Mouse (Mus musculus): ENCODE measurements around the gene Nat10. TPM values are rescaled to one million over a fixed set of nuclear protein-coding genes. Genes with fewer than 3 reads are reported as not detected.

Nat10 gene
- 10 to 100 TPM; 26.3 to 28.3 TPM for polyA plus RNA-seq (2017; shearing (Covaris generic))

DNA sequence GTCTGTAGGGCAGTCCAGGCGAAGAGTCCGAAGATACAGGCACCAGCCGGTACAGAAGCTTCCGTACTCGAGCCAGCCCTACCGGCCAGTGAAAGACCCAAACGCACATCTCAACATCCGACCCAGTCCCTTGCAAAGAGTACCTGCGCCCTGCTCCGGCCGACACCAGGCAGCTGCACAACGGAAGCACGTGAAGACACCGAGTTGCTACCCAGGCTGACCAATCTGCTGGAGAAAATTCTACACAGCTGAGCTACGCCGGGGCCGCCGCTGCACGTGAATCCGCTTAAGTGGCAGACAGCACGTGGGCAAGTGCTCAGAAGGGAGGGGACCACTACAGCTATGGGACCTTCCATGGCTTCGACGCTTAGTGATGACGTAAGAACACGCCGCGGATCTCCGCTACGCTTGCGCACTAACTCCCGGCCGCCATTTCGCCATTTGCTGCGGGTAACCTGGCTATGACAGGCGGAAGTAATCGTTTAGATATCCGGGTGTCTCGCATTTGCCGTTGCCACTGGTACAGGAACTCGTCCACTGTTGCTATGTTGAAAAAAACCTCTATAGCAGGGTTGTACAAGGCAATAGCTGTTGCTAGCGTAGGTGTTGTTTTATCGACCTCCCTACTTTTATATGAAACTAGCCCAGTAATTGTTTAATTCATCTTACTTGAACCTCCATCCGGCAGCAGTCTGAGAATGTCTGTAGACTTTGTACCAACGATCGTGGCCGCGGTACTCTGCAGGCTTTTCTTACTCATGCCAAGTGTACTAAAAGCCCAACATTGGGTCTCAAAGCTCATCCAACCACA lies at the start of gene Nat10:
Gene Nat10, minus strand, starts transcription at position 365 of the 811 bp plus-strand sequence.
- ATAC-seq, result peak; percentile 93

DNA sequence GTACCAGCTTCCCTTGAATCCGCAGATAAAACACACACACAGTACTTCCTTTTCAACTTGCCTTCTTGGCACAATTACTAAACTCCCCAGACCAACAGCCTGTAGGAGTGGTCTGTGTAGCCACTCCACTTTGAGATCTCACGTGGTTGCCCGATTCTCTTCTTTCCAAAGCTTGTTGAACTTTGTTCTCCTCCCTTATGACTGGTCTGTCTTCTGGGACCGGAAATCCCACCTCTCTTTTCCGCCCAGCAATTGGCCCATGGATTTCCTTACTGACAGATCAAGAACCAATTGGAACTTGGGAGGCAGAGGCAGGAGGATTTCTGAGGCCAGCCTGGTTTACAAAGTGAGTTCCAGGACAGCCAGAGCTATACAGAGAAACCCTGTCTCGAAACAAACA lies 49.3 kb upstream of the Nat10 start:
- no peak for ATAC-seq

DNA sequence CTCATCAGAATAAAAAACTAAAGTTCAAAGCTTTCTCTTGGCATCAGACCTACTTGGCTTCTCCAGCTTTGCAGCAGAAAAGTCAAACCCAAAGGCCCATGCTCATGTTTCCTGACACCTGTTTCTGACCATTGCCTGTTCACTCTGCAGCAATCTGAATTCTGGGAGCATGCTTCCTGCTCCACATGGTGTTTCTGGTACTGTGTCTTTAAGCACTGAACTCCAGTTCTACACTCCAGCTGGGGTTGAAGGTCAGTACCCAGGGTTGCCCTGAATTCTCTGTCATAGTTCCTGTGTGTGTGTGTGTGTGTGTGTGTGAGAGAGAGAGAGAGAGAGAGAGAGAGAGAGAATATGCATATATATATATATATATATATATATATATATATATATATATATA lies 47.4 kb upstream of the Nat10 start:
- no peak for ATAC-seq

DNA sequence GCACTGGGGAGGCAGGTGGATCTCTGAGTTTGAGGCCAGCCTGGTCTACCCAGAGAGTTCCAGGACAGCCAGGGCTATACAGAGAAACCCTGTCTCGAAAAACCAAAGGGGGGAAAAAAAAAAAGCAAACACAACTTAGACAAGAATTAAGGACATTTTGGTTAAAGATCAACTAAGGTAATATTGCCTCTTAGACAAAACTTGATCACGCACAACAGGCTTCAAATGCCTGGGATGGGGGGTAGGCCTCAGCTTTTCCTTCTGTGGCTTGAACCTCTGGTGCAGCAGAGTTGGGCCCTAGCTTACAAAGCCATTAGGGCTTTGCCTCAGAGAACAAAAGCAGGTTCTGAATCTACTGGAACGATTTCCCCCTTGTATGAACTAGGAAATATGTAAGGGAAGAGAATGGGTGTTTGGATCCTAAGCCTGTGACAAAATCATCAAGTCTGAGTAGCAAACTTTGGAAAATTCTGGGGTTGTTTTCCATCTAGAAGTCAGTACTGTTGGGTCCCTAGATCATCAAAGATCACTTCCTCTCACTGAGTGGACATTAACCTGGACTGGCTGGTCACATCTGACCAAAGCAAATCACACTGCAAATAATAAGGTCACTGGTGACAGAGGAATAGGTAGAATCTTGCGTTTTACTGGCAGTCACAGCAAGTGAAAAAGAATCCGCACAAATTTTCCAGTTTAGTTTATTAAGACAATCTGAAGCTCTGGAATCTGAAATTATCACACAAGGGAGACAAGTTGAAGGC lies 42.9 kb upstream of the Nat10 start:
- ATAC-seq, result no peak

DNA sequence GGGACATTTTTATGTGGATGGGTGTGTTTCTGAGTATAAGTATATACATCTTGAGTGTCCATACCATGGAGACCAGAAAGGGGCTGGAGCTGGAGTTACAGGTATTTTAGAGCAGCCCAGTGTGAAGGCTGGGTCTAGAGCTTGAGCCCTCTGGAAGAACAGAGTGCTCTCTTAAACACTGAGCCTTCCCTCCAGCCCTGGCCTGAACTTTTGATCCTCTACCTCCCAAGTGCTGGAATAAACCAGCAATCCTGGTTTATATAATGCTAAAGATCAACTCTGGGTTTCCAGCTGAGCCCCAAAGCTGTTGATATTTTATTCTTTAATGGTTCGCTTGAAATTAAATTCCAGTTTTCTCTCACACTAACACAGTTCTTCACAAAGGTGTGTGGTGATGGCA lies 41.4 kb upstream of the Nat10 start:
- ATAC-seq, result no peak

DNA sequence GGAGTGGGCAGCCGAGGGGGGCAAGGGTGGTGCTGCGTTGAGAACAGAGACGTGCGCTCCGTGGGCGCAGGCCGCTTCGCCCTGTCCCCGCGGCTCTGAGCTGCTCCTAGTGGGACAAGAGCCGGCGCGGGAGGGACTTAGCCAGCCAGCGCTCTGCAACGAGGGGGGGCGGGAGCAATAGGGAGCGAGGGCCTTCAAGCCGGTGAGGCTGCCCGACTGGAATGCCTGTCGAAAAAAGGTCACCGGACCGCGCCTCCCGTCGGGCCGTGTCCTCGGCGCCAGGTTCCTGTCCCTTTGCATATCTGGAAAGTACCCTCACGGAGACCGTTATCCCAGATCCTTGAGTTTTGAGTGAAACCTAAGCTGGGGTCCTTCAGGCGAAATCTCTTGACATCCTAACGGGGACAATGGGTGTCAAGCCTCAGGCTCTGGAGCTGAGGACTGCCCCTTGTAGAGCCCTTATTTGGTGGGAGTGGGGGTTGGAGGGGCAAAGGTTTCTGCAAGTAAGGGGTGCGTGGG lies 36.5 kb upstream of the Nat10 start, which contains the start of gene Caprin1:
Gene Caprin1, minus strand, starts transcription at position 159 of the 519 bp plus-strand sequence.
- peak; percentile 75 for ATAC-seq

DNA sequence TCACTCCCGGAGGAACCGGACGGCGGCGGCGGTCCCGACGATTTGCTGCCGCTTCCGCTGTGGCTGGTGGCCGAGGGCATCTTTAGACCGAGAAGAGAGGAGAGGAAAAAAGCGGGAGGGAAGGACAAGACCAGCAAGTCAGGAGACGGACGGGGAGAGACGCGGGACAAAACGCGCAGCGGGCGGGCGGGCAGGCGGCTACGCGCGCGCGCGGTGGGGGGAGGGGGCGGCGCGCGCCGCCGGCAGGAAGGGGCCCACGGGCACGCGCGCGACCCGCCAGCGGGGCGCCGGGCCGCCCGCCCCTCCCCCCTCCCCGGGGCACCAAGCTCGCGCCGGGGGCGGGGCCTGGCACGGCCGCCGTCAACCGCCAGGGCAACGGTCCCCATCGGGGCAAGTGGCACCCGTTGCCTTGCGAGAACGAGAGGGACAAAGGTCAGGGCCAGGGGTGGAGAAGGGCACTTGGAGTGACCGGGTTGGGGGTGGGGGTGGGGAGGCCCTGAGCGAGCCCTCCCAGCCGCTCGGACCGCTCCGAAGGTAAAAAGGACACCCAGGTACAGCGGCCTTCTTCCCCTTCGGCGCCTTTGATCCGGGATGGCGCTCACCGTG lies 35.9 kb upstream of the Nat10 start:
- peak; percentile 24 for ATAC-seq

DNA sequence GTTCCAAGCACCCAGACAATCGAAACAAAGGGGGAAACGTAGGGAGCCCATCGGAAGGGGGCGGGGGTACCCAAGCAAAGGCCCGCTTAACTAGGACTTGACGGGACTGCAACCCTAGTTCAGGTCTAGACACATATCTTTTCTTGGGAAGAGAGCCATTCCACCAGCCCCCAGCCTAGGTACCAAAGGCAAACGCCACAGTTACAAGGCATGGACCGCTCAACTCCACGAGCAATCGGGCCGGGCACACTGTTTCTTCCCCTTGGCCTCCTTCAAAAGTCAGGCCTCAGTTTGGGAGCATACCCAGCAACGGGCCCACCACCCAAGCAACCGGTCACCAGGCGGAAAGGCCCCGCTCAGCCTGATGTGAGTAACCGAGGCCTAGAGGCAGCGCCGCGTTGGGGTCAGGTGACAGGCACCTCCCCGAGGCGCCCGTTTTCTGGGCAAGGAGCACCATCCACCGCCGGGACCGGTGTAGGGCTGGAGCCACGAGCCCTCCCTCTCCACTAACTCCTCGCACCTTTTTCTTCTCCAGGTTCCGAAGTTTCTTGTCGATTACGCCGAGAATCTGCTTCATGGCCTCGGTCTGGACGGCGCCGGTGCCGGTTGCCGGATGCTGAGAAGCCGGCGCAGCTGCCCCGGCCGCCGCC lies 35.3 kb upstream of the Nat10 start:
- ATAC-seq, result peak; percentile 26

DNA sequence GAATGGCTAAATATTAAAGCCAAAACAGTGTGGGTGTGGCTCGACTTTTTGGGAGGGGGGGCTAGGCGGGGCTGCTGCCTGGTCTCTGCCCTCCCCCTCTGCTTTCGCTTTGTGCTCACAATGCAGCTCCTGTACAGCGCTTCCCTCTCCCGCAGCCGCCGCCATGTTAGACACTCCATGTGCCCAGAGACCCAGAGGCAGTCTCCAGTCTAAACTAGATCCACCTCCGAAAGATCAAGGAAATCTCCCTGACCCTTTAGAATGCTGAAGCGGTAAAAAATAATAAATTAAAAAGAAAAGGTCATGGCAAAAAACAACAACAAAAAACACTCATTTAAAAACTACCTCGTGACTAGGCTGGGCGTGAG lies 34.8 kb upstream of the Nat10 start:
- peak; percentile 64 for ATAC-seq

DNA sequence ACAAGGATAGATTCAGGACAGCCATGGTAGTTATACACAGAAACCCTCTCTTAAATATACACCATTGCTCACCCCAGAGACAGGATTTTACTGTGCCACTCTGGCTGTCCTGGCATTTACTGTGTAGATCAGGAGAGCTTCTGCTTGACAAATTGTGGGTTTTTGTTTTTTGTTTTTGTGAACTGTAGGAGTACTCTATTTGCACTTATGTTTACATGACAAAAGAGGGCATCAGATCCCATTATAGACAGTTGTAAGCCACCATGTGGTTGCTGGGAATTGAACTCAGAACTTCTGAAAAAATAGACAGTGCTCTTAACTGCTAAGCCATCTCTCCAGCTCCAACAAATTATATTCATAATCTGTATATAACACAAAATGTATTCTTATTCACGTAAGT lies 30.9 kb upstream of the Nat10 start:
- no peak for ATAC-seq

DNA sequence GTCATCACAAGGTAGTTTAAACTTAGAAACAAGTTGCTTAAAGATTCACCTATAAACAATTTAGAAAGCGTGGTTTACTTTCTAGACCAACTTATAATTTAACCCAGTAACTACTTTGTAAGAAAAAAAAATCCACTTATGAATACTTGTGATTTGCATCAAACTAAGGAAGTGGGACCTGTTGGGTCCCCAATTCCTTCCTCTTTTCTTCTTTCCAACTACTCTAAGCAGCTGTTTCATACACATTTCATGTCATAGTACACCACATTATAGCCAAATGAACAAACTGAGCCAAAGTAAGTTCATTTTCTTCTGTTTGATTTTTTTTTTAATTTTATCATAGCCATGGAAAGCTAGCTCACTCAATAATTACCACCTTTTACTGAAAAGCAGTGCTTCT lies 24.7 kb upstream of the Nat10 start:
- ATAC-seq, result no peak

DNA sequence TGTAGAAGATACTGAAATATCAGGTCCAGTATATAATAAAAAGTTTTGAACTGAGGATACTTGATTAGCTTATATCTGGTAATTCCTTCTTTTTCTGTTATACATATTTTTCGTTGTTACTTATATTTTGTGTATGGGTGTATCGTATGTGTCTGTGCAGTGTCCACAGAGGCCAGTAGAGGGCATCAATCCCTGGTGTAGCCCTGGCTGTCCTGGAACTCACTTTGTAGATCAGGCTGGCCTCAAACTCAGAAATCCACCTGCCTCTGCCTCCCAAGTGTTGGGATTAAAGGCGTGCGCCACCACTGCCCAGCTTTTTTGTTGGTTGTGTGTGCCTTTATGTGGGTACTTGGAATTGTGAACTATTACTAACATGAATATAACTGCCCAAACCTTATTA lies 23.6 kb upstream of the Nat10 start:
- ATAC-seq, result peak; percentile 79

DNA sequence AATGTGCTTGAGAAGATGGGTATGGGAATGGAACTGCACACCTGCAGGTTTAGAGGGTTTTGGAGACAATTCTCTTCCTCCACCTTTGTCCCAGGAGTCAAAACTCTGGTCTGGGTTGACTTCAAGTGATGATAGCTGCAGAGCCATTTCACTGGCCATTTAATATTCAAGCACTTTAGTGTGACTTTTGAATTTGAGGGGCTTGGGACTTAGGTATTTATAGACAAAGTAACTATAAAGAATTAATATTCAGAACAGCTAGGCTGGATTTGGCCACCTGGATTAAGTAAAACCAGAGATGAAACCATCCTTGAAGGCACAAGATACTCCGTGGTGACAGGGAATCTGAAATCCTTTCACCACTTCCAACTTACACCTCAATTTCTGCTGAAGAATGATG lies 1.4 kb upstream of the Nat10 start:
- no peak for ATAC-seq

DNA sequence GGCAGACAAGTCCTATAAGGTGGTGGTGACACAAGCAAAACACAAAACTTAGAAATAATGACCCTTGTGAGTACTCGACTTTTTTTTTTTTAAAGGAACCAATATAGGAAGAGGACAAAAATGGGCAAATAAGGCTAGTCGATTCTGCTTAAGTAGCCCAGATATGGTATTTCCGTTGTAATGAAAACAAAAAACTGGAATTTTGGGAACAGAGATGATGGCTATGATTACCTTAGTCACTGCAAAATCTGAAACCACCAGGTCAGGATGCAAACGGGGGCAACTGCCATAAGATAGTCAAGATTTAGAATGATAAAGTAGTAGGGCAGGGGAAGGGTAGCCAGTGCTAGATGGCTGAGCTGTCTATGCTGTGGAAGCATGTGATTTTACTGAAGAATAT lies 923 bp upstream of the Nat10 start:
- ATAC-seq, result no peak

DNA sequence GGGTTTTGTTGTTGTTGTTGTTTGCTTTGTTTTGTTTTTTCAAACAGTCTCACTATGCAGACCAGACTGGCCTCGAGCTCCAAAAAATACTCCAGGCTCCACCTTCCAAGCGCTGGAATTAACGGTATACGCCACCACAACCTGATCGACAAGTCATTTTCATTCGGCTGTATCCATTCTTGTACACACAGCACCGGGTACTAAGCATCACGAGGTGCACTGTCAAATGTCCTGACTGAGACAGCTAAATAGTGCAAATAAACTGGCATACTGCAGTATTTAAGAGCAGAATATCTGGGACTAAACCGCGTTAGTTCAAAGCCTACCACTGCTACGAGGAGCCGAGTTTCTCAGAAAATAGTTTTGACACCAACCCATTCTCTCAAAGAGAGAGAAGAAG lies 649 bp downstream of the Nat10 start:
- ATAC-seq, result no peak

DNA sequence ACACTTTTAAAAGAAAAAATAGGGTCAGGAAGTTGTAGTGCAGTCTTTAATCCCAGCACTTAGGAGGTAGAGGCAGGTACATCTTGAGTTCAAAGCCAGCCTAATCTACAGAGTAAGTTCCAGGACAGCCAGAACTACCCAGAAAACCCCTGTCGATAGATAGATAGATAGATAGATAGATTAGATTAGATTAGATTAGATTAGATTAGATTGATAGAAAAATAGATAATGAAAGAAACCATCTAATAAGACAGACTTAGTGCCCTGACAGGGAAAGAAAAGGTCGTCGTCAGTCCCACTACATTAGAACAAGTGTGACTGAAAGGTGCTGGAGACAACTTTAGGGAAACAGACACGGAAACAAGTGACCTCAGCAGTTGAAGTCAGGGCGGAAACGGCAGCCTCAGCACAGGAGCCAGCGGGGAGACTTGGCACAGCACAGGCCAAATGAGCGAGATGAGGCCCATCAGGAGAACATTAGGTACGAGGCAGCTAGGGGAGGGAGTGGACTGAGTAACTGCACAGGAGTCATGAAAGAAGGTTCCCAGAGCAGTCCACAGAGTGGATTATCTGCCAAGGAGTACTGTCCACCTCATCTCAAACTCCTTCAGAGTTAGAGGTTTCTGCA lies 5.5 kb downstream of the Nat10 start:
- ATAC-seq, result no peak

DNA sequence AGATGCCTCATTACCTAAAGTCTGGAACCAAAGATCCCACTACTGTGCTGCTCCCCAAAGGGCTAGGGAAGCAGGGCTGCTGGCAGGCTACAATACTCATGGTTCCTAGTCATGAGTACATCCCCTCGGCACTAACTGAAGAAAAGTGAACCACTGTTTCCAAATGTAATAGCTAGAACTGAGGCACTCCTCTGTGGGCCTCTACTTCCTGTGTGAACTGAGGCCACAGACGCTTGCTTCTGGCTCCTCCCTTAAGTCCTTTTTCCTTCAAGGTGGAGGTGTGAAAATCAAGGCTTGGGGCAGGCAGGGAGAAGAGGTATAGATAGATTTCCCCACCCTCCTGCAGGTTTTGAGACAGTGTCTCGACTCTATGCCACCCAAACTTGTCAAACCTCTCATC lies 6.5 kb downstream of the Nat10 start:
- ATAC-seq, result peak; percentile 89

DNA sequence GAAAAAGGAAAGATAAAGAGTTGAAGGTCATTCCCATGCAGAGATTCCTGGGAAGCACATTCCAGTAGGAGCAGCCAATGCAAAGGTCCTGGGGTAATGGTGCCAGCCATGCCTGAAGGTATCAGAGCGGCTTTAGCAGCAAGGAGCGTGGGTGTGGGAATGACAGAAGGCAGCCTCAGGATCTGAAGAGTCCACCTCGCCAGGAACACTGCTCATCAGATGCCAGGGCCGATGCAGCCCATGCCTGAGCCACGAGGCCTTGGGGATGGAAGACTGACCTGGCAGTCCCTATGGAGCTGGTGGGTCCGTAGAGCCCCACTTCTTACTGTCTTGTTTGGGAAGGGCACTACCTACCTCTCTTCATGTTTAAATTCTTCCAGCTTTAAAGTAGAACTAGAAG lies 9.3 kb downstream of the Nat10 start:
- no peak for ATAC-seq

DNA sequence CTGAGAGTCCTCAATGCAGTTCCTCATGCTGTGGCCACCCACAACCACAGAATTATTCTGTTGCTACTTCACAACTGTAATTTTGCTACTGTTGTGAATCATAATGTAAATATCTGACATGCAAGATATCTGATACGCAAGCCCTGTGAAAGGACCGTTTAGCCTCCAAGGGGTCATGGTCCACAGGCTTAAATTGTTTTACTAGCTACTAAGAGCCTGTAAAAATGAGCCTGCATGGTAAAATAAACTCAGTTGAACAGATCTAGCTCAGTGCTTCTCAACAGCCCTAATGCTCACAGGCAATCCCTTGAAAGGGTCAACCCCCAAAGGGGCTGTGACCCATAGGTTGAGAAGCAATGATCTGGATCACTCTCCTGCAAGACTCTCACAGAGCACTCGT lies 12.0 kb downstream of the Nat10 start:
- ATAC-seq, result no peak

DNA sequence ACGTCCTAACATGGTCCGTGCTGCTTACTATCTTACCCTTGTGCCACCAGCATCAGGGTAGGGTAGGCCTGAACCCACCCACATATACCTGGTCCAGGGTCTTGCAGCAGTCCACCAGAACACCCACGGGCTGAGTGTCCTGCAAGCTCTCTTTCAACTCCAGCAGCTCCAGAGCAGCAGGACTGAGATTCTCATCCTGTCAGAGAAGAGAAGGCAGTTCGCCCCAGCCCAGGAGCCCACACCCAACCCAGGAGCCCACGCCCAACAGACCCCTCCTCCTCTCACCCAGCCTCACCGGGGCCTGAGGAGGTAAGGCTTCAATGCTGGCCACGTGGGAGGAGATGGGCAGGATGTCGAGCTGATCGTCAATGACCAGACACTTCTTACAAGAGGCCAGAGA lies 13.2 kb downstream of the Nat10 start:
- ATAC-seq, result no peak

DNA sequence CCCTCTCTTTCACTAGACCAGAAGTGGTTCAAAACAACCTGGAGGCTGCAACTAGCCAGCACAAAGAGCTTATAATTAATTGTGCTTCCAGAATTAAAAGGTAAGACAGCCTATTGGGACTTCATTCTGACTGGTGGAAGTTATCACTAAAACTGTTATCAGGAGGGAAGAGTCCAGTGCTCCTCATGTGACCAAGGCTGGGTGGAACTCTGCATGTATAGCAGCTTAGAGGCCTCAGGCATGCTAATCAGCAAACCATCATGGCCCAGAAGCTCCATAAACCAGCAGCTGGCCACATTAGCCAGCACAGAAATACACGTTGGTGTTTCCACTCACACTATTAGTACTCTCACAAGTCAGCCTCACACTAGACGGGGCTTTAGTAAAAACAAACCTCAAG lies 14.3 kb downstream of the Nat10 start:
- no peak for ATAC-seq

DNA sequence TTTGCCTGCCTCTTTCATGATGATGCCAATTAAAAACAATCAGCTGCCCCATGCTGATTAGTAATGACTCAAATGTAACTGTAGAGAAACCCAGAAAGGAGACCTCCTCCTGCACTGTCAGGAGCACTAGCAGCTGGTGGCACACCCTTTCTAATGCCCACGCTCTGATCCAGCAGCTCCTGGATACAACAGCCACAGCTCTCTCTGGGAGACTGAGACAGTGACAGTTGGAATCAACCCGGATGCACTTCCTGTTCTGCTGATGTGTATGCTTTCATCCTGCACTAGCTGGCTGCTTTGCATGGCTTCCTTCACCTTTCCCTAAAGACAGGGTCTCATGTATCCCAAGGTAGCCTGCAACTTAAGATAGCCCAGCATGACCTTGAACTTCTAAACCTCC lies 15.0 kb downstream of the Nat10 start:
- ATAC-seq, result no peak

DNA sequence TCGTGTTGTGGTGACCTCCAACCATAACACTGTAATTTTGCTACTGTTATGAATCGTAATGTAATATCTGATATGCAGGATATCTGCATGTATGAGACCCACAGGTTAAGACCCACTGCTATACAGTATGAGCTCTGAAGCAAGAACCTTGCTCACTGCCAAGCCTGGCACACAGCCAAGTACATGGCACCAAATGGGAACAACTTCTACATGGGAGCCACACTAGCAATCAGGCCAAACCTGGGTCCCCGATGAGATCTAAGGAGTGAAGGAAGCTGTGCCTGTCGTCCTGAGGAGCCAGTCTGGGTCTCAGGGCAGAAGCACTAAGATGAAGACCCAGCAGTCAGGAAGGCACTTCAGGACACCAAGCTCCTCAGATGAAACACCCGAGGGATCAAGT lies 15.6 kb downstream of the Nat10 start:
- ATAC-seq, result no peak
